Mouse (Mus musculus) adrenal gland, postnatal 25 days (tissue): ENCODE data around the gene Rab44. TPM values are rescaled to one million over a fixed set of nuclear protein-coding genes. Genes with fewer than 3 reads are reported as not detected.
"Not testable (repeated sequence)": the region's sequence is repeated elsewhere in the genome, so short reads cannot be mapped to it uniquely, and the experiment has no call there.

Source experiments
- DNase-seq: peaks from one replicate; pipeline ENCODE4 v3.0.0; 2021; ENCODE audit warnings: mixed read lengths
- total RNA-seq: library from RNA; stranded (reverse); gene quantifications from 2 replicates; pipeline ENCODE4 v1.2.3, GENCODE M21; 2021

Gene Rab44
- total RNA-seq, 1 experiment from 2014 or later, result 0.30 TPM

DNA sequence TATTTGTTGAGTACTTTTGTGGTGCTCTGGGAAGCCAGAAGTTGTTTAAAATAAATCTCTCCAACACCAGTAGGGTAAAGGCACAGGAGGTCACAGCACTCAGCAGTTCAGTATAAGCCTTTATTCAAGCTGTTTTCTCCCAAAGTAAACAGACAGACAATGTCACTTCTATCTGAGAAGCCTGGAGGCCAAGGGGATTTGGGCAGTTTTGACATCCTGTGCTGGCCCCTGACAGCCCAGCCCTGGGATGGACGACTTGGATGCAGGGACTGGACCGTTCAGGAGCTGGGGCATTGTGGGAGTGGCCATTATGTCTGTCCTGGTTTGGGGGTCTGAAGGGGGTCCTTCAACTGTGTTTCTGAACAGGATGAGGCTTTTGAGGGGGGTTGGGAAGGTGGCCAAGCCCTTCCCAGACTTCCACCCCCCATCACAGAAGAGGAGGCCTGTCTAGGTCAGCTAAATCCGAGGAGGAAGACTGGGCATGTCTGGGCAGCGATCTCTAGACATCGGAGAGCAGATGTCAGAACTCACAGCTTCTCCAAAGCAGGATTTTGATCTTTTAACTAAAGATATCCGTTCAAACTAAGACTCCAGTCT lies 22.5 kb upstream of the Rab44 start:
- DNase-seq, result no peak

DNA sequence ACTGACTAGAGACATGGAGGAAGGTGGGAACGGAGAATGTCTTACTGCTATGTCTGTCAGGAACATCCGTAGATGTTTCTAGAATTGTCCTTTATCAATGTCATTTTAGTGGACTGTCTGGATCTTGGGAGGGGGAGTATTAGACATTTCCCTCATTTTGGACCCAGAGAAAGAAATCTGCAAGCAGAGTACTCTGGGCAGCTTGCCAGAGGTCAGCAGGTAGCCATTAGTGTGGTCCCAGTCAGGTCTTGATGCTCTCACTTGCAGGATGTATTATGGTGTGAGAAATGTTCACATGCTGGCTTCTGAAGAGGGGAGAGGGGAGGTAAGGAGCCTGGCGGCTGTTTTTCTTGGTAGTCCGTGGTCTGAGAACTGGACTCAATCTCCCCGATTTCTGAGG lies 21.4 kb upstream of the Rab44 start:
- DNase-seq, result no peak

DNA sequence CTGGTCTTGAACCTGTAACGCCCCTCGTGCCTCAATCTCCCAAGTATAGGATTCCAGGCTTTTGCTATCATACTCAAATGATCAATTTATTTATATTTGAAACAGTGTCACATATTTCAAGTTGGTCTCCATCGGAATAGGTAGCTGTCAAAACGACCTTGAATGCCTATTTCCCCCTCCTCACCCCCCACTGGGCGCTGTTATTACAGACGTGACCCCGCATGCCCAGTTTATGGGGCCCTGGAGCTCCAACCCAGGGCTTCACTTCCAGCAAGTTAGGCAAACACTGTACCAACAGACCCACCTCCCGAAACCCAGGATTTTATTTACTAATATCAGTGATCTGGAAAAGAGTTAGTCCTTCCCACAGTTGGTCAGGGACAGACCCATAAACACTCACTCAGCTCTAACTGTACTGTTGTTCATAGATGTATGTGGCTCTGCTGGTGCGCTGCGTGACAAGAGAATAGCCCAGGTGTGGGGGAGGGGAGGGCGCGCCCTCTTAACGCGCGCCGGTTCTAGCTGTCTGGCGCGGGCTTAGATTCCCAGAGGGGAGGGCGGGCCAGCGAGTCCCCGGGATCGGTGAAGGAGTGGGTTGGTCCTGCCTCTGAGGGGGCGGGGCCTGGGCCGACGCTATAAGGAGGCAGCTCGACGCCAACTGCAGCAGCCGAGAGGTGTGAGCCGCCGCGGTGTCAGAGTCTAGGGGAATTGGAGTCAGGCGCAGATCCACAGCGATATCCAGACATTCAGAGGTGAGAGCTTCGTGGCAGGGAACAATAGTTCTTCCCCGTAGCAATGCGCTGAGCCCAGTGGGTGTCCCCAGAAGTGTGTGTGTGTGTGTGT lies 20.6 kb upstream of the Rab44 start:
- DNase-seq, result peak; percentile 88

DNA sequence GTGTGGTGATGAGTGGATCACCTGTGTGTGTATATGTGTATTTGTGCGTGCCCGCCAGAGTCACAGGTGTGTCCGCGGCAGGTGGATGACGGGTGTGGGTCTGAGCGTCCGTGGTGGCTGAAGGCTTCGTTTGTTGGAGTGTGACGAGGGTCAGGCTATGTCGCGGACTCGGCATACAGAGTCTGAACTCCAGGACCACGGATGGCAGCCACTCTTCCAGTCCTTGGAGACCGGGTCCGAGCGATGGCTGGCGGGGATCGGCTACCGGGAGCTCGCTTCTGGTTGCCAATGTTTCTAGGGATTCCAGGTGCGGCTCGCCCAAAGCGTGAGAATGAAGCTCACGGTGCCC lies 20.0 kb upstream of the Rab44 start:
- DNase-seq, result peak; percentile 27

DNA sequence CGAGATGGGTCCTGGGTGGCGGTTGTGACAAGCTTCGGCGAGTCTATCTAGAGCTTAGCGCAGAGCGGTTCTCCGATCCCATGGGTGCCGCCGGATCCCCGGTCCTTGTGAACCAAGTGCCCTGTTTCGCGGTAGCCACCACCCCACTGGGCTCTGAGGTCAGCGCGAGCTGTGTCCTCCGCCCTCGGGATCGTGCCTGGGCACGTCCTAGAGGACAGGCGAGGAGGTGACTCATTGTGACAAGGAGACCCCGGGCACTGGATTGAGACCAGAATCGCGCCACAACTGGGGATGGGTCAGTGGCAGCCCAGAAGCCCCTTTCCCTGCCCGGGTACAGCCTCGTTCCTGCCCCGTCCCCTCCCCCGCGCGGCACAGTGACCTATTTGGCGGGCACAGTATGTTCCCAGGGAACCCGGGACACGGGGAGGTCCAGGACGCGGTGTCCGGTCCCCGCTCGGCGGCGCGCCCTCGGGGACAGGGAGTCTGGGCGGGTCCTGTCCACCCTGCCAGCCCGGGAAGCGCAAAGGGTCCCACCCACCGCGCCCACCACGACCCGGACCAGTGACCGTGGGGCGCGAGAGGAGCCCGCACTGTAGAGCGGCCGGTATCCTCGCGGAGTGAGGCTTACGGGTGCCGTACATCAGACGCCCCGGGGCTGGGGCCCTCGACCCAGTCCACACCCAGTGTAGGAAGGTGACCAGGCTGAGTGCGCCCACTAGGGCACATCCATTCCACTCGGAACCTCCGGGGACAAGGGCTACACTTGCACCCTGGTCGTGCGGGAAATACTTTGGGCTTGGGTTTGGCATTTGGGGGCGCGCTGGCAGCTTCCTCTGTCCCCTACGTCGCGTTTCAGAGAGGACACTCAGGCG lies 19.4 kb upstream of the Rab44 start:
- DNase-seq, result peak; percentile 71

DNA sequence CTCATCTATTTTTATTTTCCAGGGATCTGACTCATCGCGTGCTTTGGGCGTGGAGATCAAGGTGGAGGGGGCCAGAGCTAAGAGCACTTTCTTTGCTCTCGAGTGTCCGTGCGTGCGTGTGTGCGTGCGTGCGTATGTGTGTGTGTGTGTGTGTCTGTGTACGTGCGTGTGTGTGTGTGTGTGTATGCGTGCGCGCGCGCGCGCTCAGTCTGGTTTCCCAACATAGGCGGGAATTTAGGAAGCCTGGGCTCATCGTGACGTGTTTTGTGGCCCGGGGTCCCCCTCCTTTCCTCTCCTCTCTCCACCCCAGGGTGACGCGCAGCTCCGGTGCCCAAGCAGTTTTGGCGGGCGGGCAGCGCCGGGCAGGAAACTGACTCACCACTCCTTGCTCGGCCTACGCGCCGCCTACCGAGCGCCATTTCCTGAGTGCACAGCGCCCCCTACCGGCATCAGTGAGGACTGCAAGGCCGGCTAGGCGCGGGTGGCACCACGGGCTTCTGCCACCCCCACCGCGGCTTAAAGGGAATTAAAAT lies 18.7 kb upstream of the Rab44 start:
- DNase-seq, result peak; percentile 97

DNA sequence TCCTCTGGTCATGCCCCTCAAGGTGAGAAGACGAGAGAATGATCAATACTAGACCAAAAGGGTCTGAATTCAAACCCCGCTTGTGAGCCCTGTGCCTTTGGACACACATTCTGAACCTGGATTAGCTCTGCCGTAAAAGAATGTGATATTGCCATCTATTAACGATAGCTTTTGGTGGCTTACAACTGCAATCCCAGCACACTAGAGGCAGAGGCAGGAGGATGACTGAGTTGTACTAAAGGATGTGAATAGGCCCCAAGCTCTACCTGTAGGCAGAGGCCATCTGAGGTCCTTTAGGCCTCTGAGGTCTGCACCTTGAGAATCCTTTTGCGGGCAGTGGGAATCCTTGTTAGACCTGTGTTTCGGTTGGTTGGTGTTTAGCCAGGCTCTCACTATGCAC lies 17.7 kb upstream of the Rab44 start:
- DNase-seq, result no peak

DNA sequence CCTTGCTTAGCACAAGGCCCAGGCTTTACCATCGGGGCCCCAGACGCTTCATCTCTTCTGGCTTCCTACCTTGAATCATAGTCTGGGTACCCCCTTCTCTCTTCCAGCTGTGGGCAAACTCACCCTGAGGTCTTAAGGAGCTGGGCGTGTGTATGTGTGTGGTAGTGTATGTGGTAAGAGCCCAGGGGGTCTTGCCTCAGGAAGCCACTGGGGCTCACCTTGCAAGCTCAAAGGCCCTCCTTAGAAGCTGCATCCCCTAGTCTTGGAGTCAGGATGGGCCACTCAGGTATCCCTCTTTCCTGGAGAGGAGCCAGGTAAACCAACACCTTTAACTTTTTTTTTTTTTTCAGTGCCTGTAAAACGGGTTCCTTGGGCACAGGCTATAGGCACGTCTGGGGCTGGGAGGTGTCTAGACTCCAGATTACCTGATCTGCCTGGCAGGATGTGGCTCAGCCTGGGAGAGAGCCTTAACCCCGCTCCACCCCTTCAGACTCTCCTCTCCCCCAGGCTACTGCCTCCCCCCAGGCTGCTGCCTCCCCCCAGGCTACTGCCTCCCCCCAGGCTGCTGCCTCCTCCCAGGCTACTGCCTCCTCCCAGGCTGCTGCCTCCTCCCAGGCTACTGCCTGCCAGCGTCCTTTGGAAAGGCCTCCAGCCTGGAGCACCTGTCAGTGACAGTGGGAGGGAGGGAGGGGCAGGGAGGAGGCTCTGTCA lies 16.9 kb upstream of the Rab44 start:
- no peak for DNase-seq

DNA sequence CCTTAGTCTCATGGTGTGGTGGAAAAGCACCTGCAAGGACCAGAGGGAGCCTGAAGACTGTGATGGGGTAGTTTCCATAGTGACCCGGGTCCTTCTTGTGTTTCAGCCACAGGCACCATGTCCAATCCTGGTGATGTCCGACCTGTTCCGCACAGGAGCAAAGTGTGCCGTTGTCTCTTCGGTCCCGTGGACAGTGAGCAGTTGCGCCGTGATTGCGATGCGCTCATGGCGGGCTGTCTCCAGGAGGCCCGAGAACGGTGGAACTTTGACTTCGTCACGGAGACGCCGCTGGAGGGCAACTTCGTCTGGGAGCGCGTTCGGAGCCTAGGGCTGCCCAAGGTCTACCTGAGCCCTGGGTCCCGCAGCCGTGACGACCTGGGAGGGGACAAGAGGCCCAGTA lies 15.7 kb upstream of the Rab44 start:
- no peak for DNase-seq

DNA sequence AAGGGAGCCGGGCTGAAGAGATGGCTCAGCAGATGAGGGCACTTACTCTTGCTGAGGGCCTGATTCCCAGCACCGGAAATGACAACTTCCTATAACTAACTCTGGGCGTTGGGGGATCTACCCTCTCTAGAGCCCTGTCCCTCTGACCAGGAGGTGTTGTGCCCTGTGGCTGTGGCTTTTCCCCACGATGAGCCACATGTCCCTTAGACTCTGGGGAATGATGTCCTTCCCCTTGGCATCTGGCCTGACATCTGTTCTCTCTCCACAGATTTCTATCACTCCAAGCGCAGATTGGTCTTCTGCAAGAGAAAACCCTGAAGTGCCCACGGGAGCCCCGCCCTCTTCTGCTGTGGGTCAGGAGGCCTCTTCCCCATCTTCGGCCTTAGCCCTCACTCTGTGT lies 14.9 kb upstream of the Rab44 start:
- DNase-seq, result no peak

DNA sequence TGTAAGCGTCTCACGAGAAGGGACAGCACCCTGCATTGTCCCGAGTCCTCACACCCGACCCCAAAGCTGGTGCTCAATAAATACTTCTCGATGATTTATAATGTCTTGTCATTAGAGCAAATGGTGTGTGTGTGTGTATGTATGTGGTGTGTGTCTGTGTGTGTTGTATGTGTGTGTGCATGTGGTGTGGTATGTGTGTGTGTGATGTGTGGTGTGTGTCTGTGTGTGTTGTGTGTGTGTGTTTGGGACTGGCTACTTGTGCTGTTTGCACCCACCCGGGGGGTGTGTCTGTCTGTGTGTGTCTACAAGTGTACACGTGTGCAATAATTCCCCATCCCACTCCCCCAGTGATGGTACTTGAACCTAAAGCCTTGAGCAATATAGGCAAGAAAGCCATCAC lies 13.3 kb upstream of the Rab44 start:
- no peak for DNase-seq

DNA sequence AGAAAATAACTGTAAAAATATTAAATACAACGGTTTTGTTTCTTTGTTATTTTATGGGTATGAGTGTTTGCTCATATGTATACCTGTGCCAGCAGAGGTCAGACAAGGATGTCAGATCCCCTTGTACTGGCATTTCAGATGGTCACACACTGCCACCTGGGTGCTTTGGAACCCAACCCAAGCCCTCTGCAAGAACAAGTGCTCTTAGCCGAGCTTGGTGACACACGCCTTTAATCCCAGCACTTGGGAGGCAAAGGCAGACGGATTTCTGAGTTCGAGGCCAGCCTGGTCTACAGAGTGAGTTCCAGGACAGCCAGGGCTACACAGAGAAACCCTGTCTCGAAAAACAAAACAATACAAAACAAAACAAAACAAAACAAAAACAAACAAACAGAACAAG lies 3.6 kb upstream of the Rab44 start:
- not testable (repeated sequence) for DNase-seq

DNA sequence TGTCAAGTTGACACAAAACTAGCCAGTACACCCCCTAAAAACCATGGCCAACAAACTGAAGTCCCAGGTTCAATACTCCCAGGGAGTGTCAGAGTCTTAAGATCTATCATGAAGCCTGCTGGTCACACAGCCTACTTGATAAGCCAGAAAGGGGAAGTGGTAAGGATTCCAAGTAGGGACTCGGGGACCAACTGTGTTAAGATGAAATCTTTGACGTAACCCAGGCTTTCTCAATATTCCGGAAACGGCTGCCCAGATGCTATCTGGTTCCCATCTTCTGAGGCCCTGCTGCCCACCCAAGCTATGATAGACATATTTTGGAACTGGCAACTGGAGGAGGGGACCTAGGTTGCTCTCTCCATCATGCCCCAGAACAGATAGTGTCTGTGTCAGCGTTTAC lies 2.6 kb upstream of the Rab44 start:
- no peak for DNase-seq

DNA sequence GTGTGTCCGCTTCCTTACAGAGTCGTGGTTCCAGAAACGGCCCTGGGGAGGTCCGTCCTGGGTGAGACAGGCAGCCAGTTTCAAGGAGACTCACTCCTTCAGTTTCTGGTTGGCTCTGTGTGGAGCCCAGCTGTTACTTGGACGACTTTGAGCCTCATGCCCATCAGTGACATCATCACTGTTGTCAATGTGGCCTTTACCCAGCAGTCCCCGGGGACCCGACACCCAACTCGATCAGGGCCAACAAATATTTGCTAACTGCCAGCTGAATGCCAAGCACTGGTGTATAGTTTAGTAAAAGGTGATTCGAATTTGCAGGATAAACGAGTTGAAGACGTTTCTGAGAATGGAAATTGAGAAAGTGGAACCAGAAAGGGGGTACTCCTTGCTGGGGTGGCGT lies 2.1 kb downstream of the Rab44 start:
- no peak for DNase-seq

DNA sequence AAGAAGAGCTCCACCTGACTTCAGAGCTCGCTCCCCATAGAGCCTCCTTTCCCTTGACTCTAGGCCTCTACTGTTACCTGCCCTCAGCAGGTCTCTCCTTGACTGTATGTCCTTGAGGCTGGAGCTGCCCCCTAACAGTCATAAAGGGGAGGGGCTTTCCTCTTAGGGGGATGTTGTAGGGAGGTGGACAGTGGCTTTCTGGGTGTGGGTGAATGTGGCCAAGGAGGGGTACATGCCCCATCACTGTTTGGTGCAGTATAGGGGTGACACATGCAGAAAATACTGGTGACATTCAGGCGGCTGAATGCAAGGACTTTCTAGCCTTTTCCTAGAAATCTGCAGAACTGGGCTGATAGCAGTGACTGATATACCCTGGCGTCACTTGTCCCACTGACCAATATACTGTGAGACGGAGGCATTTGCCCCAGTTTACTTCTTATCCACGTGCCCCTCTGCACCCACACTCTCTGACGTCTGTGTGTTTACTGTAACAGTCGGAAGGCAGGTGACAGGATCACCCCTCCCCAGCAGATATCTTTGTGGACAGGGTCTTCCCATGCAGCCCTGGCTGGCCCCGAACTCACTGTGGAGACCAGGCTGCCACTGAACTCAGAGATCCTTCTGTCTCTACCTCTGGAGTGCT lies 3.2 kb downstream of the Rab44 start:
- DNase-seq, result no peak

DNA sequence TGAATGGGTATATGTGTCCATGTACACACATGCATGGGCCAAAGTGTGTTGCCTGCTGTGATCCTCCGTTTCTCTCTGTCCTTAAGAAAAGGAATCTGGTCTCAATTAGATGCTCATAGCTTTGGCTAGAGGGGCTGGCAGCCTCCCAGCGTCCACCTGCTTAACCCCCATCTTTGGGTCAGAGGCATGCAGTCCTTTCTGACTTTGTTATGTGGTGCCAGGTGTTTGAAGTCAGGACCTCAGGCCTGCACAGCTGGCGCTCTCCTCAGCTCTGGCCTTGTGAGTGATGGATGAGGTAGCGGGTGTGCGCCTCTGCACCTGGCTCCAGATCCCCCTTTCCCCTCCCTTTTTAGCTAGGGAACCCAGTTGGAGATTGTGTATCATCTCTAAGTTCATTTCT lies 4.1 kb downstream of the Rab44 start:
- DNase-seq, result no peak

DNA sequence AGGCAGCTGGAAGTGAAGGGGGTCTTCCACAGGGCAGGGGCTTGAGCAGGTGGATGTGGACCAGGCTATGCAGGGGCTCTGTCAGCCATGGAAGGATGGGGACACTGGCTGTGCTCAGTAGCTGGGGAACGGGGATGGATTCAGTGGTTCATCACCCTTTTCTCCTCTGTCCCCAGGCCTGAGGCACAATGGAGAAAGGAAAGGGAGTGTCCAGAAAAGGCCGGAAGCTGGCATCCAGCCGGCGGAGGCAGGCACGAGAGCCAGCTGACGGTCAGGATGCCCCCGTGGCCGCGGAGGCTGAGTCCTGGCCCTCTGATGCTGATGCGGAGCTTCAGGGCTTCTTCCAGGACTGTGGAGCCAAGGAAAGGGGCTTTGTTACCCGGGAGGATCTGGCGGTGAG lies 6.7 kb downstream of the Rab44 start:
- DNase-seq, result no peak

DNA sequence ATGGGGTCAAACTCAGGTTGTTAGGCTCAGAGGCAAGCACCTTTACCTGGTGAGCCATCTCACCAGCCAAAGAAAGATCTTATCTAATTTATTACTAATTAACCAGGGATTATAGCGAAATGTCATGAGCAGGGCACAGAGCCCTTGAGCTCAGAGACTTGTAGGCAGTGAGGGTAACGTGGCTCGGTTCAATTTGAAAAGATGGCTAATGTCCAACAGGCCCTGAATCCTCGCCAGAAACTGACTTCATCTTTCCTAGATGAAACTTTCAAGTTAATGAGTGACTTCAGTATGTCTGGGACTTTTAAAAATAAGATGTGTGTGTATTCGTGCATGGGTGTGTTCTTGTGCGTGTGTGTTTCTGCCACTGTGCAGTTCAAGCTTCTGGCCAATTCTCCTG lies 8.9 kb downstream of the Rab44 start:
- DNase-seq, result peak; percentile 61

DNA sequence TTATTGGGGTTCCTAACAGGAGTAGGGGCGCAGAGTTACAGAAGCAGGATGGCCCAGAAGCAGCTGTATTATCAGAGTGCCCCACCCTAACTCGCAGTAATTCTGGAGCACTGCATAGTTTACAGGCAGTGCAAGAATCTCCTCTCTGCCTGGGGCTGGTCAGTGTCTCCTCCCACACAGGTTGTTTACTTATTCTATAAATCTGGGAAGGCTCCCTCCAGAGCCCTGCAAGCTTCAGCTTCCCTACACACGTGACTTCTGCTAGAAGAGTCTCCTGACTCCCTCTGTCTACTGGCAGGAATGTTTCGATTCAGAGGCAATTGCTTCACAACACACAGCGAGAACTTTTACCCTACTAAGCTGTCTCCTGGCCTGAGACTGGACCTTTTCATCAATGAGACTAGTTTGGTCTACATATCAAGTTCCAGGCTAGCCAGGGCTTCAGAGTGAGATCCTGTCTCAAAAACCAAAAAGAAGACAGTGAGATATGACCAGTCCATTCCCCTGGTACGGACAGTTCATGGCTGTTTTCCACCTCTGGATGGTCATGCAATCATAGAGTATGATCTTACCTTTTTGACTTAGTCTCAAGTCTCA lies 9.7 kb downstream of the Rab44 start:
- DNase-seq, result no peak

DNA sequence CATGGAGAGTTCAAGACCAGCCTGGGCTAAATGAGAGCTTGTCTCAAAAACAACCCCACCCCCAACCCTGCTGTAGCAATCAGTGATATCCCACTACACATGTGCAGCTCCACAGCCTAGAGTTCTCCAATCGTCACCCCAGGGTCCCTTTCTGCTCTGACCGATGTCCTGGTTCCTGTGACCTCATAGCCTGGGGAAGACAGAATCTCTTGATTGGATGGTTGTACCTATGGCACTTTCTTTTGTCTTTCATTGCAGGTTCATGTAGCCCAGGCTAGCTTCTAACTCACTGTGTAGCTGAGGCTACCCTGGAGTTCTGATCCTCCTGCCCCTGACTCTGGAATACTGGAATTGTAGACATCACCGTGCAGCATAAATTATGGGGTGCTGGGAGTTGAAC lies 12.6 kb downstream of the Rab44 start:
- DNase-seq, result no peak

DNA sequence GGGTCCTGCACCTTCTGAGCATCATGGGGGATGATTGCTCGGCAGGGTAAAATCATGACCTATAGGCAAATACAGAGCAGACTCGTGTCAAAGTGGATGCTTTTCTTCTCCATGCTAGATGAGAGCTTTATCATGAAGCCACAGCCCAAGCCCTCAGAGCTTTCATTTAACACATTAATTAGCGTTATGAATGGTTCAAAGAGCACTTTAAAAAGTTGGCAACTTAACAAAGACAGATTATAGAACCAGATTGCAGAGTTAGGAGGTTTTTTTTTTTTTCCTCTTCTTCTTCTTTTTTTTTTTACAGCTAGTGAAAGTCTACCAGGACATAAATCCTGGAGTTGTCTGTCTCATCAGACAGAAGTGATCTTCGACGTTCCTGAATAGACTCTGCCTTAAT lies 15.4 kb downstream of the Rab44 start:
- DNase-seq, result no peak
